8 mouse cellular contexts compared by ENCODE assay signal in genomic region chr19:7396867-7397826, GRCm38 (mm10). TPM values are rescaled to one million over a fixed set of nuclear protein-coding genes. Genes with fewer than 3 reads are reported as not detected.
DNase-seq lines count a peak whose midpoint lies in the region; TF ChIP-seq lines count a peak whose summit lies in the region.
"Not testable (repeated sequence)": the region's sequence is repeated elsewhere in the genome, so short reads cannot be mapped to it uniquely, and the experiment has no call there.

No protein-coding gene starts in this region.

- intact Hi-C loops in gastrocnemius, adult 2 months (cut with DNase I), result not testable (repeated sequence)

- not testable (repeated sequence) for TF ChIP-seq POLR2A in cerebellum, adult 2 months (IDR thresholded peaks at IDR 0.05; ENCODE audit: borderline replicate concordance, insufficient read depth, low read length)

- peaks cover 12% of the 10 kb centered on the region for H3K27me3 ChIP-seq in E14TG2a.4 (ENCODE audit: insufficient read depth, low read length)
- not testable (repeated sequence) for H3K27me3 ChIP-seq in cerebellum, adult 2 months (ENCODE audit: control insufficient read depth, insufficient read depth, low read length)

- not testable (repeated sequence) for H3K36me3 ChIP-seq in E14TG2a.4 (ENCODE audit: insufficient read depth, low read length)

- not testable (repeated sequence) for H3K27ac ChIP-seq in cerebellum, adult 2 months (ENCODE audit: insufficient read depth, low read length); gastrocnemius, adult 2 months

- H3K4me3 ChIP-seq in E14TG2a.4 (replicated peaks; ENCODE audit: low read length); cerebellum, adult 2 months (replicated peaks; ENCODE audit: insufficient read depth, low read depth, low read length); gastrocnemius, adult 2 months: not testable (repeated sequence)

- DNase-seq in cerebellum, adult 2 months, result not testable (repeated sequence)
- DNase-seq in gastrocnemius, adult 2 months, result peak; percentile 35
- DNase-seq in induced T-regulatory cell, adult 2 months (ENCODE audit: low read depth), result peak; percentile 56
- DNase-seq in kidney, postnatal 4 days, result peak; percentile 53 to 69
- peak; percentile 45 for DNase-seq in lung, postnatal 14 days
- peak; percentile 16 for DNase-seq in right cerebral cortex, postnatal 4 days
- peak; percentile 46 for DNase-seq in thymus, postnatal 4 days

- WGBS in cerebellum, adult 2 months, result 29% methylated on average over 10 of the region's 10 CpGs

- peaks cover 13% of the 10 kb centered on the region for H3K9me3 ChIP-seq in E14TG2a.4 (ENCODE audit: low read length)

- peak; percentile 74 for TF ChIP-seq CTCF in E14TG2a.4 (conservative IDR thresholded peaks at IDR 0.05; ENCODE audit: low read length)
- TF ChIP-seq CTCF in cerebellum, adult 2 months (IDR thresholded peaks at IDR 0.05; ENCODE audit: borderline replicate concordance, insufficient read depth, low read depth, low read length), result peak; percentile 16; the same call in 1 of the 2 replicates
- TF ChIP-seq CTCF in gastrocnemius, adult 2 months (IDR thresholded peaks at IDR 0.05), result peak; percentile 53

- peaks cover 29% of the 10 kb centered on the region for H3K4me1 ChIP-seq in E14TG2a.4 (replicated peaks; ENCODE audit: low read depth, low read length)
- not testable (repeated sequence) for H3K4me1 ChIP-seq in cerebellum, adult 2 months (ENCODE audit: control insufficient read depth, insufficient read depth, low read length)

RNA-seq across cellular contexts. Expression of gene Spindoc, which starts 14.4 kb away (rescaled TPM):
- polyA plus RNA-seq in cerebellum, adult 2 months (2012; rRNA removed), result 18.5 and 19.0 TPM in 2 replicates
- 1 to 10 TPM; 8.0 to 10.0 TPM for total RNA-seq in gastrocnemius, adult 2 months (2021)

RNA-seq across cellular contexts. Expression of gene 2700081O15Rik, which starts 20.3 kb away (rescaled TPM):
- 16.3 and 16.6 TPM in 2 replicates for polyA plus RNA-seq in cerebellum, adult 2 months (2012; rRNA removed)
- 1 to 10 TPM; 5.3 to 5.9 TPM for total RNA-seq in gastrocnemius, adult 2 months (2021)

RNA-seq across cellular contexts. Expression of gene Mark2, which starts 55.5 kb away (rescaled TPM):
- polyA plus RNA-seq in cerebellum, adult 2 months (2012; rRNA removed), result 75.3 and 76.2 TPM in 2 replicates
- 10 to 100 TPM; 36.9 to 37.1 TPM for total RNA-seq in gastrocnemius, adult 2 months (2021)

Comparison
In these comparisons a context has a peak if more than half of its experiments do, and no peak if none do; other contexts are left out.
1. CTCF ChIP-seq: peak in every context shown above with its lines; median percentile 74 in E14TG2a.4; 53 in gastrocnemius, adult 2 months; 16 in cerebellum, adult 2 months.